Mouse (Mus musculus): Measurements from ENCODE around the gene Pde1a.

Pde1a gene

DNA sequence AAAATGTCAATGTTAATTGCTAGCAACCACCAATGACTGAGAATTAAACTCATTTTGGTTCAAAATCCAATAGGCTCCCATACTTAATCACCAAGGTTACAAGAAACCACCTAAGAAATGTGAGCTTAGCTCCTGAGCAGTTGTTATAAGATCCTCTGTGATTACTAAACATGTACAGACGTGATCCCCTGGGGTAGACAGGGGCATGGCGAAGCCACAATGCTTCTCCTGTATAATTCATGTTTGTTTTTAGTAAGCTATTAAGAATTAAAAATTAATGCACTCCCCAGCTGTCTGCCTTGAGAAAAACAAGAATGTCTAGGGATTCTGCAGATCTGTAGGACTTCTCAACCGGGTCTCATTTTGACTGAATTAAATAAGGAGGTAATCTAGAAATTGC, 309.7 kb downstream of the Pde1a start:
- DNase-seq (ENCODE audit: low read depth, low spot score) = no peak

DNA sequence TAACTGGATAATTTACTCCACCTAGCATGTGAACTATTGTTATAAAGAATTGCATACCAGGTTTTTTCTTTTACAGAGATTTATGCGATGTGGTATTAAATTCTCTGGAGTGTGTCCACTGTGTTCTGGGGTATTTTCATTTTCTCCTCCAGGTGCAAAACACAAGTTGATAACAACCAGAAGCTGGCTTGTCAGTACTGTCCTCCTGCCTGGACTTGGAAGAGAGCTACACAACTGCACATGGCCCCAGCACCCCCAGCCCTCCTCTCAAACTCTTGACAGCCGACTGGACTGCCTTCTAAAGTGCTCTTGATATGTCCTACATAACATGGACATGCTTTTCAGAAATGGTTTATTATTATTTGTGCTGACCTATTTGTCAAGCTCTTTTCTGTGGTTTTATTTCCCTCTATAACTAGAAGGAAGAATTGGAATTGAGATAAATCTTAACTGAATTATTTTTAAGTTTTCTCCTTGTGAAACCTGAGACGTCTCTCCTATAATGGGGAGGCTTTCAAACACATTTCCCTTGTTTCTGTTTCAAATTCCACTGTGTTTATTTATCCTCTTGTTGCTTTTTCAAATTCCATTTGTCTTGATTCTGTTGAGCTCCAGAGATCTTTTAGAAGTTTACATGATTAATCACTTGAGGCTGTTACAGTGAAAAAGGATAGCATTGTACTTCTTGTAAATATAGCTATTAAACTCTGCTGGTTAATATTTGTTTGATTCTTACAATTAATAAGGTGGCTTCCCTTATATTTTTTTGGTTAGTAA, 313.4 kb downstream of the Pde1a start:
- DNase-seq (ENCODE audit: low read depth, low spot score) = no peak

DNA sequence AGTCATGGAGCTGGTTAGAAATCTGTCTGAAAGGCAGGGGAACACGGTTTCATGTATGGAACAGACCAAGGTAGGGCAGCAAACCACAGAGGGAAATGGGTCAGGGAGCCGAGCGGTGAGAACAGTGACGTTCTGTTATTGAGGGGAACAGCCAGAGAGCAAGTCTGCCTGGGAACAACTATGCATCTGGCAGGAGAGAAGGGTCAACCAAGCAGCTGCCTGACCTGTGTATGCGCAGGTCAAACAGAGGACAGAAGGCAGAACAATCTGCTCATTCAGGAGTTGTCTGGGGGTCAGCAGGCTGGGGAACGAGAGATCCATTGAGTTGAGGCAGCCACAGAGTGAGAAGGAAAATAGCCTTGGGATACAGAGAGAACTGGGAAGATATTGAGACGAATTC, 330.6 kb downstream of the Pde1a start:
- DNase-seq (ENCODE audit: low read depth, low spot score) = no peak

DNA sequence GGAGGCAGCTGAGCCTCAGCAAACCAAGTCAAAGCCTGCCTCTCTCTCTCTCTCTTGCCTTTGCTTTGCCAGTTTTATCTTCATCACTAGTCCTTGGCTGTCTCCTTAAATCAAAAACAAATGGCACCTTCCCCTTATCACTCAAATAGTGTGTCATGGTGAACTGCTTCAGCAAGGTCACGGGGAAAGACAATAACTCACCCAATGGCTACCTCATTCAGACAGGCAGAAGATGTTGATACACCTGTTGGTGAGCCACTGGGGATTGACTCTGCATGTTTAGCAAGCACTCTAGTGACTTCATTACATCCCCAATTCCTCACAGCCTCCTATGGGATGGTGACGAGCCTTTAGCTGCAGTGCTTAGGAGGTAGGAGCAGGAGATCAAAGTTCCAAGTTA, 331.8 kb downstream of the Pde1a start:
- no peak for DNase-seq (ENCODE audit: low read depth, low spot score)

DNA sequence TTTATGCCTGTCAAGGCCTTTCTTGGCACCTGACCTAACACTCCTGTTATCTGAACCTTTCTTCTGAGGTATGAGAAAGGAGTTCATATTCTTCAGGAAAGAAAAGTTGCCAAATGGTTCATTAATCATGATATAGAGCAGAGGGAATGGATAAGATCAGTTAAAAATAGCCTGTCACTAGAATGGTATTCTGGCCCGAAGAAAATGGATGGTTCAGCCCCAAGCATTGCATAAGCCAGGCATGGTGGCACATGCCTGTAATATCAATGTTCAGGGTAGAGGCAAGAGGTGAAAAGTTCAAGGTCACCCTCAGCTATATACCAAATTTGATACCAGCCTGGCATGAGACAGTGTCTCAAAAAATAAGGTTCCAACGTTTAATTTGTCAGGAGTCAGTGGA, 336.1 kb downstream of the Pde1a start:
- DNase-seq (ENCODE audit: low read depth, low spot score) = no peak

DNA sequence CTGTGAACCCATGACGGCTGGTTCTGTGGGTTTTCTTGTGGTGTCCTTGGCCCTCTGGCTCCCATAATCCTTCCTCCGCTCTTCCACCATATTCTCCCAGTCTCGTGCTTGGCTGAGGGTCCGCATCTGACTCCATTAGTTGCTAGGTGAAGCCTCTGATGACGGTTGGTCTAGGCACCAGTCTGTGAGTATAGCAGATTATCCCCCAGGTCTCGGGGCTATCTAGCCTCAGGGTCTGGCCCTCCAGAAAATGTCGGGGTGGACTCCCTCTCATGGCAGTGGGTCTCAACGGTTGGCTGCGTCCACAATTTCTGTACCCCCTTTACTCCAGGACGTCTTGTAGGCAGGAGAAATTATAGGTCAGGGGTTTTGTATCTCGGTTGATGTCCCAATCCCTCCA, 342.8 kb downstream of the Pde1a start:
- no peak for DNase-seq (ENCODE audit: low read depth, low spot score)

DNA sequence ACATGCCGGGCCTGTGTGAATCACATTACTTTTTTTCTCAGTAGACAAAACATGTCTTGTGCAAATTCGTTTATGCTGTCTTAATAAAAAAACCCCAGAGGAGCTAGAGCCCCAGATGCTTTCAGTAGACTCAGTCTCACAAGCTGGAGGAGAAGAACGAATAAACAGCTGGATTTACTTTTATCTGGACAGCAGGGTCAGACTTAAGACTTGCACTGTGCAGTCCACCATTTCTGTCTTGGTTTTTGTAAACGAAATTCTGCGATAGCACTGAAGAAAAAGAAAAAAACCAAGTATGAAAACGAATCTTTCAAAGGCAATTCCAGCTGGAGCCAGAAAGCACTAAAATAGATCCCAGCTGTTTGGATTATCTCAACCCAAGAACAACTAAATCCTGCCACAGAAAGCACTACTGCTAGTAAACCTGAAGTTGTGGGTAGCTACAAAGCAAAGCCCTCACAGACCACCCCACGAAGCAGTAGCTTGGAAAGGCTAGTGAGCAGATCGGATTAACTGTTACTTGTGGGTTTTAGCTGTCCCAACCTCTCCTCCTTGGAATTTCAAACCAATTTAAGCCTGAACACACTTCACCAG, 343.6 kb downstream of the Pde1a start:
- DNase-seq (ENCODE audit: low read depth, low spot score) = no peak
